Mouse (Mus musculus) olfactory bulb, adult 2 months (tissue): ENCODE measurements at regions not wholly inside any gene's neighbourhood (a gene's known extent, or its start where the extent isn't known, plus 50 kb on each side); places are given as distances from the start of the nearest gene placed in this dataset.

Experiments
- CTCF ChIP-seq: fragments of 200-500 bp; IDR thresholded peaks from 2 replicates; pipeline ENCODE4 v1.5.1; 2012; ENCODE audit warnings: low read depth, mild to moderate bottlenecking, low read length, moderate library complexity; ENCODE audit not compliant: insufficient read depth
- POLR2A ChIP-seq: fragments of 200-500 bp; IDR thresholded peaks from 2 replicates; pipeline ENCODE4 v1.6.1; 2012; ENCODE audit warnings: mild to moderate bottlenecking, low read depth, low read length, moderate library complexity; ENCODE audit not compliant: insufficient read depth

DNA sequence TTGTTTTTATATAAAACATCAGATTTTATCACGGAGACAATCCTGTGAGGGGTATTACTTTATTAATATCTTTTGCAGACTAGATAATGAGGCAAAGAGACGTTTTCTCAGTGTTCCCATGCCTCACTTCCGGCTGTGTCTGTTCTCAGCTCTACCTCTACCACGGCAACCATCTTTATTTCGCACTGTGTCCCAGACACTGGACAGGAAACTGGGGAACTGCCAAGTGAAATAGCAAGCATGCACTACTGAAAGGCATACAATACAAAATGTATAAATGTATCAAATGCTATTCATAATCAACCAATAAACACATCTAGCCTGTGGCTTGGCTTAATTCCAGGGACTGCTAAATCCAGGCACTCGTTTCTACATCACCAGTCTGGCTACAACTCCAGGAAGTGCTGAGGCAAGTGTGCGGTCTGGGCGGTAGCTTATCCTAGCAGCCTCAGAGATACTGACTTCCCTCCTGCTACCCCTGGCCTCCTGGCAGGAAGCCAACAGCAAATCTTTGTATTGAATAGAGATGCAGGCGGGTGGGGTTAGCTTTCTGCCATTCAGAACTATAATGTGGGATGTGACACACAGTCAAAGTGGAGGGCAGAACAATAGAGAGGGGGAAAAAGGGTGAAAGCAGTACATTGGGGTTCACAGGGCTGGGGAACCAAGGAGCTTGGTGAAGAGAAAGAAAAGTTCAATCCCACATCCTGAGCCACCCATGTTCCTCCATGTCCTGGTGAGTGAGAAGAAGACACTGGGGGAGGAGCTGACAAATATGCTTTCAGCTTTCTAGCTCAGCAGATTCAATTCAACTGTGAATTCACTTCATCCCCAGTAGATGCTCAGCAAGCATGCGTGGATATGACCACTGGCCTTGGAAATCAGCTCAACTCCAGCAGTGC, 164.0 kb upstream of the F930015N05Rik start:
- no peak for TF ChIP-seq CTCF
- no peak for TF ChIP-seq POLR2A
